In genomic region chr2:156646877-156647276, GRCm38 (mm10) we compare ENCODE assay signal across 18 mouse cellular contexts.
"Had no signal": no experiment of that assay in that cellular context is flagged by ENCODE, and none has a peak within 500 bp of the region (broad histone marks: within the 10 kb centered on the region; RNA-seq: fewer than 3 reads in every experiment).

No protein-coding gene starts in this region.

- DNase-seq: cerebellum, adult 8-10 months; cerebellum, adult 9-10 months; cerebellum, adult 9-11 months; cerebellum, postnatal 36 days; embryo, embryonic 11 days; forebrain, postnatal 0 days; gastrocnemius, adult 2 months; gastrocnemius, postnatal 10 days; gastrocnemius, postnatal 14 days; gastrocnemius, postnatal 25 days; gastrocnemius, postnatal 36 days; heart, adult 11 months; heart, adult 18-20 months; heart, adult 2 months had no signal

- ATAC-seq: forebrain, embryonic 13.5 days; forebrain, embryonic 14.5 days; forebrain, embryonic 15.5 days; forebrain, embryonic 16.5 days; forebrain, postnatal 0 days had no signal
